Mouse (Mus musculus) embryo, embryonic 11 days (tissue): ENCODE data around the gene Snrpd3.
A peak's percentile ranks its signal among the peaks of the same experiment; 100 is the strongest.
"Not testable (repeated sequence)": the region's sequence is repeated elsewhere in the genome, so short reads cannot be mapped to it uniquely, and the experiment has no call there.

Experiments
- DNase-seq: peaks from one replicate; pipeline ENCODE4 v3.0.0-alpha.2; 2015

Snrpd3 gene

DNA sequence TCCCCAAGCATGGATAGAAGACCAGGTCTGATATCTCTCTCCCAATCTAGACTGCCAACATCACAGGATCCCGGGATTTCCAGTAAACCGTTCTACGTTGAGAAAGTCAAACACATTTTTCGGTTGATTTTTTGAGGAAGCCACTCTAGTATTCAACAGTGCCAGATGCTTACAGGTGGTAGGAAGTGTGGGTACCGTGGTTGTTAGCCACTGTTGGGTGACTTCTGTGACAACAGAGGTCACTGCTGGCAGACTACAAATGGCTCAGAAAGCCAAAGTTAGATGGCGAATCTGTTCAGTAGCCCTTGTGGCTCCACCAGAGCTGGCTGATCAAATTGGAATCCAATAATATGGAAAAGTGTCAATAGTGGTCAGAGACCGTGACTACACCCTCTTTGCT is 13.7 kb upstream of the Snrpd3 start:
- no peak for DNase-seq

DNA sequence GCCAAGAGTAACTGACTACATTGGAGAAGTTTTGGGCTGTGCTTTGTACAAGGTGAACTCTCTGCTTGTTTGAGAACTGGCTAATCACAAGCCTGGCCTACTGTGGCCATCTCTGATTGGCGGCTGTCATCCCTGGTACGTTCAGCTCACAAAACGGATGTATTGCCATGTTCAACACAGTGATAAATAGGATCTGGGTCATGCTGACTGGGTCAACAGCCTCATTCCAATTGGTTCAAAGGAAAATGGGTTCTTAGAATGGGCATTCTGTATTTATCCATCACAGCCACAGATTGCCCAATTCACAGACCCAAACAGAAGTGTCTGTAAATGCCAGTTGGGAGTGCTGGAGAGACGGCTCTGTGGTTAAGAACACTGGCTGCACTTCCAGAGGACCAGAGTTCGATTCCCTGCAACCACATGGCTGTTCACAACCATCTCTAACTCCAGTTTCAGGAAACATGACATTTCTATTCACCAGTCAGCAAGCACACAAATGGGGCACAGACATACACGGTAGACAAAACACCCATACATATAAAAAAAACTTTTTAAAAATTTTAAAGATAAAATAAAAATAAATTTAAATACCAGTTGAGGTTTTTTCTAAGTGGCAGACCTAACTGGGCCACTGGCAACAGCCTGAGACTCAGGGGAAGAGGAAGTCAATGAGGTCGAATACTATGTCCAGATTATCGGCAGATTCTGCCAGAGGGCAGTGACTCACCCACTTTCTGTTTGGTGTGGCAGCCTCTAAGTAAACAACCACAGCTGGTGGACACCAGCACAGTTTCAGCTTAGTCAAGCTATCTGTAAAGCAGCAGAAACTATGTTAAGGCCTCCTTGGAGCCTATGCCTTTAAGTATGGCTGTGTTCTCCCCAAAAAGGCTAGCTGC is 12.9 kb upstream of the Snrpd3 start:
- no peak for DNase-seq

DNA sequence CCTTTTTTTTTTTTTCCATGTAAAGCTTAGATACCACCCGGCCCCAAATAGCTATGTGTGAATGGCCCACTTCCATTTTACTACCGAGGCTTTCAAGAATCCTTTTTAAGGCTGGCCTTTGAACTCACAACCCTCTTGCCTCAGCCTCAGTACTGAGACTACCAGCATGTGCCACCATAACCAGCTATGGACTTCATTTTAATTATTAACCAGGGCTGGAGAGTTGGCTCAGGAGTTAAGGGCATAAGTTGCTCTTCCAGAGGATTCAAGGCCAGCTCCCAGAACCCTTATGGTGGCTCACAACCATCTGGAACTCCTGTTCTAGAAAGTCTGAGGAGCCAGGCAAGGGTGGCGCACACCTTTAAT is 12.2 kb upstream of the Snrpd3 start:
- DNase-seq: no peak

DNA sequence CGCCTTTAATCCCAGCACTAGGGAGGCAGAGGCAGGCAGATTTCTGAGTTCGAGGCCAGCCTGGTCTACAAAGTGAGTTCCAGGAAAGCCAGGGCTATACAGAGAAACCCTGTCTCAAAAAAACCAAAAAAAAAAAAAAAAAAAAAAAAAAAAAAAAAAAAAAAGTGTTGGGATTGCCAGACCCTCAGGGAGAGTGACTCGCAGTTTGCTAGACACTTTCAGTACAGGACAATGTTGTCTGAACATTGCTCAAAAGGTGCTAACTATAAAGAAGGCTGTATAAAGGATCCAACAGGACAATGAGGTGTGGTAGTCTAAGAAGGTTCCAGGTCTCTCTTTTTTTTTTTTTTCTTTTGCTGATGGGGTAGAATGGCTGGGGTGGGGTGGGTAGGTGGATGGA is 11.4 kb upstream of the Snrpd3 start:
- not testable (repeated sequence) for DNase-seq

DNA sequence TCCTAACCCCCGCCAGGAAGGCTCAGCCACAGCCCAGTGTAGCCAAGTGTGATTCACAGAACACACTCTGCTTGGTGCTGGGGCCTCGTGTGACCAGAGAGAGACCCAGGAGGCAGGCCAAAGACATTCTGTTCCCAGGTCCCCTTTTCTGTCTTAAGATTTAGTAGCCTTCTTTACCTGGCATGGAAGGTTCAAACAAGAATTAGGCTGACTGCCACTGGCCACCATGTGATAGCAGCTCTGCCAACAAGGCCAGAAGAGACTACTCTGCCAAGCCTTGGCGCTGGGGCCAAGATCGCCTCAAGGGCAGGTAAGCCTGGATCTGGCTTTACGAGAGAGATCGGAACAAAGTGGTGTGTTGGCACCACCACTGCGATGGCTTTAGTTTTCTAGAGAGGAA is 6.9 kb upstream of the Snrpd3 start:
- no peak for DNase-seq

DNA sequence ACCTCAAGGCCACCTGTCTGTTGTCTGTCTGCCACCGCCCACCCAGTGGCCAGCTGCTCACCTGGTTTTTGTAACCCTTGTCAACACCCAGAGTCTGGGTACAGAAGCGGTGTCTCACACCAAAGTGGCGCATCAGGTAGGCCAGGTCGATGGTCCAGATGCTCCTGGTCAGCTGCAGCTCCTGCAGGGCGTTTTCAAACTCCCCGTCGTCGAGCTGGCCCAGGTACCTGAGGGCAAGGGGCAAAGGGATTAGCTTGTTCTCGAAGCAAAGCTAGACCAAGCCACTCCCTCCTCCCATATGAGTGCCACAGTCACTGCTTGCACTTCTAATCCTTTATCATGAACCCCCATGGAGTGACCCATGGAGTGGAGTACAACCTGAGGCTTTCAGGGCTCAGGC is 6.3 kb upstream of the Snrpd3 start:
- no peak for DNase-seq

DNA sequence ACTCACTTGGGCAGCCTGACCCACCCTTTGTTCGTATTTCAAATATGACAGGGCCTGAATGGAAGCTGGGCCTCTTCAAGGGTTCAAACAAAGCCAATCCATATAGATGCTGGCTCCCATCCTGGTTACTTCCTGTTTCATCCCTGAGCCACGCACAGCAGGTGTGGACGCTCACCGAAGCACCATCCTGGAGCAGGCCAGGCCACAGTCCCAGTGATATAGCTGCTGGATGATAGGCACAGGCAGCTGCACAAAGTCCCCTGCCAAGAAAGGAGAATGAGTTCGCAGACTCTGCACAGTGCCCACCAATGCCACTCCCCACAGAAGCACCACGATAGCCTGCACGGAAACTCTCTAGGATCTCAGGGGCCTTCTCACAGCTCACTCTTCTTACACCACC is 5.5 kb upstream of the Snrpd3 start:
- DNase-seq: no peak

DNA sequence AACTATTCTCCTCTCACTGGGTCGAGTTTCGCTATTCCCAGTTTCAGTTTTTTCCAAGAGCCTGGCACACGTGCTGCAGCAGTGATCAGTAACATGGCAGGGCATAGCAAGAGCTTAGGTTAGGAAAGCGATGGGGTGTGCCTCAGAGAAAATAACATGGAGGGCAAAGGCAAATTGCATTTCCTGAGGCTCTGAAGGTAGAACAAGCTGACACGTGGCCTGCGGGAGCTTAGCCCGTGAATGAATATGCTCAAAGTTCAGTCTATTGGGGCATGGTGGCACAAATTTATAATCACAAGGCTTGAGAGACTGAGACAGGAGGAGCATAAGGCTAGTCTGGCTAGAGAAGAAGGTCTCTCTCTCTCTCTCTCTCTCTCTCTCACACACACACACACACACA is 4.6 kb upstream of the Snrpd3 start:
- DNase-seq: no peak

DNA sequence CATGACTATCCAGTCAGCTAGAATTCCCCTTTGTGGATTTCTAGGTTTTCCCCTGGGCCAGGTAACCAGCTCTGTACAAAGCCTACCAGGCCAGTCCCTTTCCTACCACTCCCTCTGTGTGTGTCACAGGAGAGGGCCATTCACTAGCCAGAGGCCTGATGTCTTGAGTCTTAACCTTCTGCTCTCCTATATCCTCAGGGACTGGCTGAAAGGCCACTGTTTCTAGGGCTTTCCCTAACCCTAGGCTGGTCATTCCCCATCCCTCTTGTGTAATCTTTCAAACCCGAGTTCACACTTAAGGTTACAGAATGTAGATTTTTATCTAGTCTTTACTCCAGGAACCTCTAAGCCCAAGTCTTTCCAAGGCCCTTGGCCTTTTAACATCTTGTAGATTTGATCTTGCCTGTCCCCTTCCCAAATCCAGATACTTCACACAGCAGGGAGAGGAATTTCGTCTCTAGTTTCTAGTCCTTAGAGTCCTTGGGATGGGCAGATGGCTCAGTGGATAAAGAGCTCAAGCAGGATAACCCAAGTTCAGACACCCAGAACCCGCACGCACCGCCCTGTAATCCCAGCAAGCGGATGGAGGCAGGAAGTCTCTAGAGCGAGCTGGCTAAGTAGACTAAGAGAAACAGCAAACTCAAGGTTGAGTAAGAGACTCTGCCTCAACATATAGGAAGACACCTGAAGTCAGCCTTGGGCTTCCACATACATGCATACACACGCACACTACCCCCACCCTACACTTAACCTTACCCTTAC is 3.9 kb upstream of the Snrpd3 start:
- no peak for DNase-seq

DNA sequence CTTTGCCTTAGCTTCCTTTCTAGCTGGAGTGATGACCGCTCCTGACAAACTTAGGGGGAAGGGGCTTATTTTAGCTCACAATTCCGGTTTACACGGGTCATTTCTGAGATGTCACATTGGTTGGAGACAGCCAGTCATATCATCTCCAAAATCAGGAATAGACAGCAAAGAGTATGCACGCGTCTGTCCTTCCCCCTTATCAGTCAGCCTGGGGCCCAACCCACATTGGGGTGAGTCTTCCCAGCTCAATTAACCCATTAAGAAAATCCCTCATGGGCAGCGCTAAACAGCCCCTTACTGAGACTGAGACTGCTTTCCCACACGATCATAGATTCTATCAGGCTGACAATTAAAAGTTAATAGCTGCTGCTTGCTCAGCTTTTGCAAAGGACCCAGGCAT is 3.0 kb upstream of the Snrpd3 start:
- DNase-seq: no peak

DNA sequence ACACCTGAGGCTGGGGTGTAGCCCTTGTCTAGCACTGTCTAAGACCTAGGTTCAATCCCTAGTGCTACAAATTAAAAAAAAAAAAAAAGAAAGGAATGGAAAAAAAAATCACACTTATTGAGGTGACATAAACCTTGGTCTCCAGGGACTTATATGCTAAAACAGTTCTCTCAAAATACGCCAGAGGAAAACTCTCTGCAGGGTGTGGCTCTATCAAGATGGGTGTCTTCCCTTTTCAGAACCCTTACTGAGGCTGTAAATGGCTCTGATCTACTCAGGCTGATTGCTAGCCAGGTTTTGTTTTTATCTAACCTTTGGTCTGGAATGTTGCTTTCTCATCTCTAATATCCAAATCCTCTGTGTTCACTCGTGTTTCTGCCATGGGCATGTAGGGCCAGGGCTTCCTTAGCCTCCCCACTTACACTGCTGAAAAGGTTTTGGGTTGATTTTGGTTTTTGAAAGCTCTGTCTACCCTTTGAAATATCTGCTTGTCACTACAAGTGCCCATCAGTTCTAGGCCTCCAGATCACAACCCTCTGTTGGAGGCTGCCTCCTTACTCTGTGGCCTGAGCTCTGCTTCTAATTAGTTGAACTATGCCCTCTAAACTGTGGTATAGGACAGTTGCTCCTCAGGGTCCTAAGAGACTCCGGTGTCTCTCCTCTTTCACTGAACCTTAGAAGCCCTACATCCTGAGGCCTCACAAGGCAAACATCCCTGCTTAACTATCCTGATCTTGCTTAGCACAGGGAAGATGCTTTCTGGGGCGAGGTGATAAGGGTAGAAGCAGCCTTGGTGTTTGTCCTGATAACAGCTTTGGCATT is 1.9 kb upstream of the Snrpd3 start:
- peak; percentile 34 for DNase-seq

DNA sequence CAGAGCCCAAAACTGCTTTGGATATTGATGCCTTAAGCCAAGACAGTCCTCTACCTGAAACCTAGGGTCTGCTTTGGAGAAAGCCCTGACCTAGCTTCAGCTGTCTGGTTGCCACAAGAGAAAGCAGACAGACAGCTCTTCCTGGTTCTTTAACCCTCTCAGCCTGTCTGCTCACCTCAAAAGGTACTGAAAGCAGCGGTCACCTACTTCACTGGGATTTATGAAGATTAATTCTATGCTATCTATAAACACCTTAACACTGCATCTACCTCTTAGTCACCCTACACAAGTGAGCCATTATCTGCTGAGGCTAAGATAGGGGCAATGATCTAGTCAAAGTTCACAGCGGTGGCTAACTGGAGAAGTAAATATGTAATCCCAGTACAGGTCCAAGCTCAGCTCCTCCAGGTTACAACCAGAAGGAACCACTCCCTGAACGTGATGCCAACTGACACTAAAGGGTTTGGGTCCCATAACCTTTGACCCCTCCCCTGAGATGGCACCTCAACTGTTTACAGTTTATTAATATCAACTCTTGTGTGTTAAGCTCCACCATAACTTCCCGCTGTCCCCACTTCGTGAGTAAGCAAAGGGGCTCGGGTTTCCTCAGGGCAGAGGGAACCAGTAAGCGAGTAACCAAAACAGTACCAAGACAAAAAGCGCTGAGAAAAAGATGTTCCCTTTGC is 1.2 kb upstream of the Snrpd3 start:
- no peak for DNase-seq

DNA sequence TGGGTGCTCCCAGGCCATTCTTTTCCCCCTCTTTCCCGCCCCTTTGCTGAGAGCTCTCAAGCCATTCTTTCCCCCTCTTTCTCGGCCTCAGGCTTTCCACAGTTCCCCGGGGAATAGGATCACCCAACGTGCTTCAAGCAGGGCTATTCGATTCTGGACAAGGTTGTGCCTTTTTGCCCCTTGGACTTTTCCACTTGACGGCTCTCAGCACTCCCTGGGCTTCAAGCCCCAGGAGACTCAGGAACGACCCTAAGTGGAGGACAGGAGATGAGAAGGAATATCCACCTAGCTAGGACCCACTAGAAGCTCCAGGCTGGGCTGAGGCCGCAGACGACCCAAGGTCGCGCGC is 653 bp upstream of the Snrpd3 start:
- DNase-seq: no peak

DNA sequence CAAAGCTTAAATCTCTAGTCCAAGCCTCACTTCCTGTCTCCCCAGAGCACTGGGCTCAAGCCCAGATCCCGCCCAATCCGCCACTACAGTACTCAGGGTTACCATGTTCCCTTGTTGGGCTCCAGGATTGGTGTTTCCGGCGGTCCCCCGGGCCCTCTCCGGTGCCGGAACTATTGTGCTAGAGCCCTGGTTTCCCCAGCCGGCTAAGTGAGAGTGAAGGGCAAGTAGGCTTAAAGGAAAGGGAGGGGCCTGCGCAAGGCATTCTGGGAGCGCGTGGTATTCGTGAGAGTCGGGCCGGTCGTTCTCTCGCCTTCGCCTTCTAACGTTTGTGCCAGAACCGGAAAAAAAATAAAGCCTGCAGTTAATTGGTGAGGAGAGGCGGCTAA is 400 bp downstream of the Snrpd3 start, which contains the start of gene Gucd1:
Gene Gucd1 (minus strand): TSS at position 215 of the 386 bp plus-strand sequence.
- DNase-seq: peak; percentile 97

DNA sequence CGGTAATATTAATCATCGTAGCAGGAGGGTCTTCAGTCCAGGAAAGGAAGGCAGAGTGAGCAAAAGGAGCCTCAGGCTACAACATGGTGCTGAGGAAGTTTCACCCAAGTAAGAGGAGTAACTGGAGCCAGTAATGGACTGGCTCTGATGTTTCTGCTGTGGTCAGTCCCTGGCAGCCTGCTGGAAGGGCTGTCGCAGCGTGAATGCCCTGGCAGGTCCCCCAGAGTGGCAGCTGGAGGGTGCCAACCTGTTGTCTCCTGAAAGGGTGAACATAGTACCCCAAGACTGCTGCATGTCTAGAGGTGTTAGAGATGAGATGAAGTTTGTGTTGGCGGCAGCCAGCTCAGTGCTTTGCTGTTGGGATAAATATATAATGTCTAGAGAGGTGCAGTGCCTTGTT is 3.2 kb downstream of the Snrpd3 start:
- no peak for DNase-seq

DNA sequence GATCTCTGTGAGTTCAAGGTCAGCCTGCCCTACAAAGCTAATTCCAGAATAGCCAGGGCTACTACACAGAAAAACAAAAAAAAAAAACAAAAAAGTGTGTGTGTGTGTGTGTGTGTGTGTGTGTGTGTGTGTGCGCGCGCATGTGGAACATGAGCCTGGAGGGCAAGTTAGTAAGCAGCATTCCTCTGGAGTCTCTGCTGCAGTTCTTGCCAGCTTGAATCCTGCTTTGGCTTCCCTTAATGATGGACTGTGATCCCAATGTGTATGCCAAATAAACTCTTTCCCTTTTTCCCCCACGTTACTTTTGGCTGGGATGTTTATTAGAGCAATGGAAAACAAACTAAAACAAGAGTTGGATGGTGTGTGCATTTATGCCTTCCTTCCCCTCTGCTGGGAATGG is 4.3 kb downstream of the Snrpd3 start:
- no peak for DNase-seq

DNA sequence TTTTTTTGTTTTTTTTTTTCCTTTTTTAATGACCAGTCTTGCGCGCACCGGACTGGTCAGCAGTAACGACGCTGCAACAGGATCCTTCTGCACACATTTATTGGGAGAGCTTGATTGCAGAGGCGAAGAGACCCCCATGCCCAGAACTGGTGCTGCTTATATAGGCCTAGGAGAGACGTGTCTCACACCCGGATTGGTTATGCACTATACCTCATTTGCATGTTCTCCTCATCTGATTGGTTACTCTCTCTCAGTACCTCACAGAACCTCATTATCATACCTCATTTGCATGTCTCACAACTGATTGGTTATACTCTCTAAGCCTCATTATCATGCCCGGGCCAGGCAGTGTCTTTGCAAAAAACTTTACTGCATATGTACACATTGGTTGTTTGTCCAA is 8.1 kb downstream of the Snrpd3 start:
- not testable (repeated sequence) for DNase-seq

DNA sequence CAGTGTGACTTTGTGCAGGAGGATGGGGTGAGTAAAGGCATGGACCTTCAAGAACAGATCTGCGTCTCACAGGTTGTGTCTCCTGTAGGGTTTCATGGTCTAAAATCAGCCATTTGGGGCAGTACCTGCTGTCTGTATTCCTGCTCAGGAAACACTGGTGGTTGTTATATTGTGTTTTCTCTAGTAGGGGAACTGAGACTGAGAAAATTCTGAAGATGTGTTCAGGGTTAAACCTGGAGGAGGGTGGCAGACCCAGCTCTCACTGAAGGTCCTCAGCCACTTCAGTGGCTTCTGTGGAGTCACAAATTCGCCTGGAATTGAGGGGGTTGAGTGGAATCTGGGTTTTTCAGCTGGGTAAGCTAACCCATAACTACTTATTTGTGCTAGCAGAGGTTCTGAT is 13.0 kb downstream of the Snrpd3 start:
- no peak for DNase-seq

DNA sequence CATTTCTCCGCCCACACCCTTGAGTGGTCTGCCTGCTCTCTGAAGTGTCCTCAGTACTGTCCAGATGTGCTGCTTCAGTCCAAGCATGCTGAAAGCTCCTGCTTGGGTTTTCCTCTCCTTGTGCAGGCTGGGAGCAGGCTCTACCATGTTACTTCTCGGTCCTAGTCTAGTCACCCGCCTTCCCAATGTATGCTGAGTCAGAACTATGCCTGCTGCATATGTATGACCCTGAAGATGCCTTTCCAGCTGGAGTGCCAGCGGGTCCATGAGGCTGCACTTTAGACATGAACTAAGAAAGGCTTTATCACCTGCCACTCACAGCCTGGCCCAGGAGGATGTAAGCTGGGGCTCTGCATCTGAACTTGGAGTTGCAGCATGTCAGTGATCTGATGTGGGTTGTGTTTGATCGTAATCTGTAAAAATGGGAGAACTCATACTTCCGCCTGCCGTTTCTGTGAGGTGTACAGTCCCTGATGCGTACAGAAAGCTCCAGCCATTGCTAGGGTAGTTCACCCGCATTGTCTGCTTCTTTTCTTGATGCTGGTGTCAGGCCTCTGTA is 14.3 kb downstream of the Snrpd3 start:
- DNase-seq: no peak

DNA sequence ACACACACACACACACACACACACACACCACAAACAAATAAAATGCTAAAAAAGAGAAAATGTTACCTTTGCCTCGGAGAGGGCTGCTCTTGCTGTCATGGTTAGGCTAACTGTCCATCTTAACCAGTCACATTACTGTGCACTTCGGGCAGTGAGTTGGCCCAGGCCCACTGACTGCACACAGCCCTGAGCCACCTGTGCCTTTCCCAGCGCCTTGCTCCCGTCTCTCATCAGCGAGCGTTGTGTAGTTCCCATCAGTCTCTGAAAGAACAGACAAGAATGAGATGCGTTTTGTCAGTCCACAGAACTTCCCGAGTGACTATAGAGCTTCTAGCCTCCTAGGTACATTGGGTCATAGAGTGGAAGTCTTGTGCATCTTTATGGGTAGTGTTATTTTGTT is 16.9 kb downstream of the Snrpd3 start:
- no peak for DNase-seq

DNA sequence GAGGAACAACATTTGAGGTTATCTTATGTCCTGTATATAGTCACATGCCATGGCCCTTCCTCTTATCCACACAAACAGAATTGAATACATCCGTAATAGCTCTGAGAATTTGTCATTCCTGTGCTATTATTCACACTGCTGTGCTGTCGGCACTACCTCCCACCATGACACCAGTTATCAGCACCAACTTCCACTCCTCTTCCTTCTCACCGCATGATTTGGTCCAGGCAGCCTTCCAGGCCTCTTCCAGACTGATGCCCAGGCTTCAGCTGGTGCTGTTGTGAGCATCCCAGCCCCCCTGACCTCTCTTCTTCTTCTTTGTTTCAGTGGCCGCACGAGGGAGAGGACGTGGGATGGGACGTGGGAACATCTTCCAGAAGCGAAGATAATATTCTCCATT is 17.6 kb downstream of the Snrpd3 start:
- DNase-seq: no peak

DNA sequence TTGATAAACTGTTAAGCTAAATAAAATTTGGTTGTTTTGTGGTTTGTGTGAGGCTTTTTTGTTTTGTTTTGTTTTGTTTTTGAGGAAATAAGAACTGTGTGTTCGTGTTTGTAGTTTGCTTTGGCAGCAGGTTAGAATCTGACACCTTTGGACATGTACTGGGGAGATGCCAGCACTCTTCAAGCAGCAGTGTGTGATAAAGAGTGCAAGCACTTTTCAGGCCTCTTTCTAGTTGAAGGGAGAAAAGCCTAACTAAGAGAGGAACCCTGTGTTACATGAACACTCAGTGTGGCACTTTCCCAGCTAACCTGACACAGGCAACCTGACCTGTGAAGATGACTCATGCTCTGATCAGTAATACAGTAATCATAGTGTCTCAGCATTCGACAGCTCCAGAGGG is 18.1 kb downstream of the Snrpd3 start:
- no peak for DNase-seq

DNA sequence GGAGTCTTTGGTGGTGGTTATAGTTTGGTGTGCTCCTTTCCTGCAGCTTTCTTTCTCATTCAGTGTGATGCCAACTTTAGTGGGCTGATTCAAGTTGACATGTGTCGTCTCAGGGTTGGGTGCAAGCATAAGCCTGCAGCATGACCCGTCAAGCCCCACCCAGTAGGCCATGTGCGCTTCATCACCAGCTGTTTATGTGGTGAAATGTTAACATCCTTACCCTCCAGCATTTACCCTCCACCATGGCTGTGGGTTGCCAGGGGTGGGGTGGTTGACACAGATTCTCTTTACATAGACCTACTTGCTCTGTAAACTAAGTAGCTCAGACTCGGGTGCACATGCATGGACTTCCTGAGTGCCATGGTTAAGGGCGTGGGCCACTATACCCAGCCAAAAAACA is 18.8 kb downstream of the Snrpd3 start:
- DNase-seq: no peak
